Mouse (Mus musculus): ENCODE results near the gene Lin54. TPM values are rescaled to one million over a fixed set of nuclear protein-coding genes. Genes with fewer than 3 reads are reported as not detected.
A peak's percentile ranks its signal among the peaks of the same experiment; 100 is the strongest.
"Not testable (repeated sequence)": the region's sequence is repeated elsewhere in the genome, so short reads cannot be mapped to it uniquely, and the experiment has no call there.

The Lin54 gene
- total RNA-seq, 2 experiments from 2014 or later, result 8.0 to 10.7 TPM

DNA sequence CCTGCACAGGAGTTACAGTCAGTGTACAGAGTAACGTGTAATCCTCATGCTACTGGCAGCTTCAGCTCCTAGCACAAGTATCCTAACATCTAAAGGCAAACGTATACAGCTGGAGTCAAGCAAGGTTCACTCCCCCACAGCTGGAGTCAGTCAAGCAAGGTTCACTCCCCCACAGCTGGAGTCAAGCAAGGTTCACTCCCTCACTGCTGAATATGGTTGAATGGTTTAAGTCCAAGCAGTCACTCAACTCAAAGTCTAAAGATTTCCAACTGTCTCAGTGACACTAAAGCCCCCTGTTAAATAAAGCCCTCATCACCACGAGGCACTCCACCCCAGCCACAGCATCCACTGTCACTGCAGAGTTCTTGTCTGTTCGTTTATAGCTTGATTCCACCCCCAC is 8.7 kb downstream of the Lin54 start:
- no peak for DNase-seq (ENCODE audit: low spot score in 2 of 2)

DNA sequence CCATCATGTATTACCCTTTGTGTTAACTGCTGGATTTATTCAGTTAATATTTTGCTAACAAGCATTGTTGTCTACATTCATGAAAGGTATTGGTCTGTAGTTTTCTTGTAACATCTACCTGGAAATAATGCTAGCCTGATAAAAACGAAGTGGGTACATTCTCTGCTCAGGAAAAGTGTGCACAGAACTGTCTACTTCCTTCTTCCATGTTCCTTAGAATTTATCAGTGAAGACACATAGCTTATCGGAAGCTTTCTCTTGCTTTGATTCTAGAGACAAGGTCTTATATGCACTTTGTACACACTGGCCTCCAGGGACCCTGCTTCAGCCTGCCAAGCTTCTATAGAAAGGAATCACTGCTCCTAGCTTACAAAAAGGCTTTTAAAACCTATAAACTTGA is 11.1 kb downstream of the Lin54 start:
- DNase-seq (ENCODE audit: low spot score in 2 of 2), result no peak

DNA sequence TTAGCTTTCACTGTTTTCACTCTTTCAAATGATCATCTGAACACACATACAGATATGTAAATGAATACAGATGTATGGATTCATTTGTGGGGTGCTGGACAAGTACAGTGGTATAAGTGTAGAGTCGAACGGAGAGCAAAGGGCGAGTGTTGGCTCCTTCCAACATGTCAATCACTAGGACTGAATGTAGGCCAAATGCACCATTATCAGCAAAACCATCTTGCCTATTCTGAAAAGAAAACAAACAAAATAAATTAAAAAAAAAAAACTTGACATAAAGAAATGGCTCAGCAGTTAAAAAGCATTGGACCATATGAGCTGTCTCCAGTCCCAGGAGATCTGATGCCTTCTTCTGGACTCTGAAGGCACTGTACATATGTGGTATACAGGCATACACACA is 12.2 kb downstream of the Lin54 start:
- no peak for DNase-seq (ENCODE audit: low spot score in 2 of 2)

DNA sequence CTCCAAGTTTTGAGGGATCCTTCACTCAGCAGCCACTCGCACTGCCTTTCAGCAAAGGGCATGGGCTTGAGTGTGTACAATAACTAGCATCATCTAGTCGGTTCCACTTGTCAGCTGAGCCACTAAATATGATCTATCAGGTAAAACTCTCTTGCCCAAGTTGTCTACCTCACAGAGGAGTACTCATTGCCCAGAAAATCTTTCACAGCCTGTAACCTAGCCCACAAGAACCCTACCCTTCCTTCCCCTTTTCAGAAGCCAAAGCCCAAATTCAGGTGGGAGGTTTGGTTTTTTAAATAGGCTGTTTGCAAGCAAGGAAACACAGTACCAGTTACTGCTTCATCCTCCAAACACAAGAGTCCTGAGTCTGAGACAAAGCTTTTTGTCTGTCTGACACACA is 13.3 kb downstream of the Lin54 start:
- DNase-seq (ENCODE audit: low spot score in 2 of 2), result no peak

DNA sequence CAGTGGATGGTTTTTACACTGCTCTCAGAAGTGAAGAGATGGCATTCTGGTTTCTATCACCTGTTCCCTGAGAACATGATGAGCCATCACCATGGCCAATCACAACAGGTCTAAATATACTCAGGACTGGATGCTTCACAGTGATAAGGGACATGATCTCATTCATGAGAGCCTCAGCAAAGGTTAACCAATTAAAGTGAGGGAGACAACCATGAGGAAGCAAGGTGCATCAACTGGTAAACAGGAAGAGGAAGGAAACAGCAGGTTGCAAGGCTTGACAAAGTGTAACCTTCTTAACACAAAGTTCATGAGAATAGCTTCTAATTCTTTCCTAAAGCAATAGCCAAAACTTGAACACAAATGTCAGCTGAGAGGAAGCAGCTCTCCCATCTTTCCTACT is 16.9 kb downstream of the Lin54 start:
- no peak for DNase-seq (ENCODE audit: low spot score in 2 of 2)

DNA sequence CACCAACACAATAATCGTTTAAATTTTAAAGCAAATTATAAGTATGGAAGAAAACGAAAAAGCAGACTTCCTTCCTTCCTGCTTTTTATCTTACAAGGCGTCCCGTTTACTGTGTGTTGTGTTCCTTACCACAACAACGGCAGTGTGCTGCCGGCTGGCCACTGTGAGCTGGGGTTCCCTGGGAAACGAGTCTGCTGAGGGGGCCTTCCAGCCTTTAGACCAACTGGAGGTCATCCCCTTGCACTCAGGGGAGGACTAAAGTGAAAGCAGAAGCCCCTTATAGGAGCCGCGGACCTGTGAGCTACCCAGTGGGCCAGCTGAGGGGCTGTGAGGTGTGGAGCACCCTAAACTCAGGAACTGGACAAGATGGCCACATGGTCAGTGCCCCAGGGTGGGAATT is 22.8 kb downstream of the Lin54 start:
- no peak for DNase-seq (ENCODE audit: low spot score in 2 of 2)

DNA sequence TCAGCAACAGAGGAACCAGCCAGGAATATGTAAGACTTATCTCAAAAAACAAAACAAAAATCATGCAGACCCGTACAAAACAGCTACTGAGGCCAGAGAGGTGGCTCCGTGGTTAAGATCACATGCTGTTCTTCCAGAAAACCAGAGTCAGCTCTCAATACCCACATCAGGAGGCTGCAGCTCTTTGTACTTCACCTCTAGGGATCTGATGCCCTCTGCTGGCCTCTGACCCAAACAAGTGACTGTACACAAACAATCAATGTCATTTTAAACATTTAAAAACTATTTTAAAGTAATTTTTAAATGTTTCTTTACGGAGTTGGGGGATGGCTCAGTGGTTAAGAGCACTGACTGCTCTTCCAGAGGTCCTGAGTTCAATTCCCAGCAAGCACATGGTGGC is 24.1 kb downstream of the Lin54 start:
- no peak for DNase-seq (ENCODE audit: low spot score in 2 of 2)

DNA sequence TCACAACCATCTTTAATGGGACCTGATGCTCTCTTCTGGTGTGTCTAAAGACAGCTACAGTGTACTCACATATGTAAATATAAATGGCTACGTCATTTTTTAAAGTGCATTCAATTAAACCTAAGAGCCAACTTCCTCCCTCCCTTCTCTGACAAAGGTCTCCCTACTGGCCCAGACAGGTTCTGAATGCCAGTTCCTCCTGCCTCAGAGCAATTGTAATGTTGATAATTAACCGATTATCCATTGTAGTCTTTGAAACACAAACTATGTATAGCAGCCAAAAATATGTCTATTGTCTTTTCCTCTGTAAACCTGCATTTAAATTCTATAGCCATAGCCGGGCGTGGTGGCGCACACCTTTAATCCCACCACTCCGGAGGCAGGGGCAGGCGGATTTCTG is 33.1 kb downstream of the Lin54 start:
- no peak for DNase-seq (ENCODE audit: low spot score in 2 of 2)

DNA sequence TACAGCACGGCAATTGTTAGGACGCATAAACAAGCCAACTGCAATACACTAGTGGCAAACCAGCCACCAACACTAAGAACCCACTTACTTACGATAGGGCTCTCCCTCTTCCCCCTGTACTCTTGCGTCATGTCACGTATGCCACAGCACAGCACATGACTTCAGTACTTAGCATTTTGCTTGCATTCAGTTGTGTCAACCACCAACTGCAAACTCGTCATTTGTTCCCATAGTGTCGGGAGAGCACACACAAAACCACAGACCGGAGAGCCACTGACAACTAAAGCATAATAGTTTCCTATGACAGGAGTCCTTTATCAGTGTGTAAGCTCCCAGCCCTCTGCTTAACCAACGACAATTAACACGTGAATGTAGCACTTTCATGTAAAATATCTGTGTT is 33.8 kb downstream of the Lin54 start:
- no peak for DNase-seq (ENCODE audit: low spot score in 2 of 2)

DNA sequence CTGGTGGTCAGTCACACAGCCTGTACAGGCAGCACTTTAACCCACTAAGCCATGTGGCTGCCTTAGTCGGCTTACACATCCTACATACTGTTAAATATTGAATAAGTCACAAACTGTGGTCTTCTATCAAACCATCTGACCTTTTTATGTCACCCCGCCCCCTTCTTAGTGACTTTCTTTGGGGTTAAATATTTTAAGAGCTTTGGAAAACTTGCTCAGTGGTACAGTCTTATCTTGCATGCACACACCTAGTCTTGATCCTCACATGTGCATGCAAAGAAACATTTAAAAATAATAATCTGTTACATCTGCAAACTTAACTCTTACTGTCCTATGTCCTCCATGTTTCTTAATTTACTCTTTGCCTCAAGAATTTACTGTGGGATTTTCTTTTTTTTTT is 38.1 kb downstream of the Lin54 start:
- DNase-seq (ENCODE audit: low spot score in 2 of 2), result no peak

DNA sequence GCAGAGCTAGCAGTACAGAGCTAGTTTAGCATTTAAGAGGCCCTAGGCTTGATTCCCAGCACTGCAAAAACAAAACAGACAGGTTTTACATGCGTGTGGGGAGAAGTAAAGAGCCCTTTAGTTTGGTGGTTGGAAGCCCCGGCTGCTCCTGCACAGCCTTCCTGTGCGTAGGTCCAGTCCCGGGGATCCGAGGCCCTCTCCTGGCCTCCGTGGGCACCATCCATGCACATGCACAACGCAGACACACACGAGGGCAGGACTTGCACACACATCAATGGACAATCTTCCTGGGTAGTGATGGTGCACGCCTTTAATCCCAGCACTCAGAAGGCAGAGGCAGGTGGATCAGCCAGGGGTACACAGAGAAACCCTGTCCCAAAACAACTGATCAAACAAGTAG is 38.9 kb downstream of the Lin54 start:
- no peak for DNase-seq (ENCODE audit: low spot score in 2 of 2)

DNA sequence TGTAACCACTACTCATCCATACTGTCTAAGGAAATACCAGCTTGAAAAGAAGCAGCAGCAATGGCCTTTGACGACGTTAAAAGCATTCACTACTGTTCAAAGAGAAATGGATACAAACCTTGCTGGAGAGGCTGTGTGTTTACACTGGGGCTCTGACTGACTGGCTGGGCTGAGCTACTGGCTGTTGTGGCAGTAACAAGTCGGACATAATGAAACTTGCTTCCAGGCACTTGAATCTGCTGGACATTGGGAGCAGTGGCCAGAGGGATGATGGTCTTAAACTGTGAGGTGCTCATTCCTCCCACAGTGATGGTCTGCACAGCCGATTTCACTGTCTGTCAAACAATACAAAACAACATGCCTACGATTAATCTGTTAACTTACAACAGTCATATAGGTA is 41.0 kb downstream of the Lin54 start:
- DNase-seq (ENCODE audit: low spot score in 2 of 2), result no peak

DNA sequence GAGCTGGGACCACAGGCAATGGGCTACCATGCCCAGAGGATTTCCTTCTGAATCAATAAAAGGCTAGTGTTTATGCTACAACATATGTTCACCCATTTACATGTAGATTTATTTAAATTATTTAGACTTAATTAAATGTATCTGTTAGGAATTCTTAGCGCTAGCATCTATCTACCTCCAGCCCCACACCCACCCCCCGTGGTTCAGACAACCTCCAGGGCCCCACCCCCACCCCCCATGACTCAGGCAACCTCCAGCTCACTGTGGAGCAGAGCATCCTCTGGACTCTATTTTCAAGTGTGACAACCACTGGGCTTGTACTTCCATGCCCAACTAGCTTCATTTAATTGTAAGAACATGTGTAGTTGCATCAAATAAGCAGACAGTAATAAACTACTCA is 48.6 kb downstream of the Lin54 start:
- no peak for DNase-seq (ENCODE audit: low spot score in 2 of 2)

DNA sequence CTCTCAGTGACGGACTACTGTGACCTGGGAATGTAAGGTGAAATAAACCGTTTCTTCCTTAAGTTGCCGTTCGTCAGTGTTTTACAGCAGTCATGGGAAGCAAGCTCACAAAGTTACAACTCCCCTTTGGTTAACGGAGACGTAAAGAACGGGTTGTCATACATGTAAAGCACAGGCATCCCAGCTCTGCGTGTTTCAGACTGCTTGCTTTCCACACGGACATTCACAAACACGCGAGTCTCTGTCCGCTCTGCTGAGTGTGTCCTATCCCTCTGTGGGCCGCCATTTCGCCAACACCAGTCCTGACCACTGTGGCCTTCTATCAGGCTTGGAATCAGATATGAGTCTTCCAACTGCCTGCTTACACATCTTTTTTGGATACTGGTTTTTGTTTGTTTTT is 61.6 kb downstream of the Lin54 start:
- no peak for DNase-seq (ENCODE audit: low spot score in 2 of 2)

DNA sequence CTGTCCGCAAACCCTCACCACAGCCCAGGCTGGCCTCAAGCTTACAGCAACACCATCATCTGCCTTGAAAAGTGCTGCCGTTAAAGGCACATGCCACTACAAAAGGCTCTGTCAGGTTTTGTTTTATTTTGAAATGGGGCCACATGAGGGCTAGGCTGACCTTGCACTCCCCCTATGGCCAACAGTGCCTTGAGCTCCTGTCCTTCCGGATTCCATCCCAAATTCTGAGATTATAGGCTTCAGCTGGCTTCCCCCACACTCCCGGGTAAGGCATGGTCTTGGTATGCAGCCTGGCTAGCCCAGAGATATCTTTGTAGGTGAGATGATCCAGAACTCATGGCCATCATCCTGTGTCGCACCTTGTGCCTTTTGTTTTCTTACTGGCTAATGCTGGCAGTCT is 62.5 kb downstream of the Lin54 start:
- DNase-seq (ENCODE audit: low spot score in 2 of 2), result no peak

DNA sequence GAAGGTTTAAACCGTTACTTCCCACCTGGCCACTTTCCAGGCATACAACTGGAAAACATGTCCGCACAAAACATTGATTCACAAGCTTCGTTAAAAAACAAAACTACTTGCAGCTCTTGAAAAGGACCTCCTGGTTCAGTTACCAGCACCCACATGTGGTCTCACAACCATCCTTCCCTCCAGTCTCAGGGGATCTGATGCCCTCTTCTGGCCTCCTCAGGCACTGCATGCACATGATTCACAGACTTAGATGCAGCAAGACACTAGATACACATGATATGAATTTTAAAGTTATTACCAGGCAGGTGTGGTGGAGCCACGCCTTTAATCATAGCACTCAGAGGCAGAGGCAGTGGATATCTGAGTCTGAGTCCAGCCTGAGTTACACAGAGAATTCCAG is 63.4 kb downstream of the Lin54 start:
- DNase-seq (ENCODE audit: low spot score in 2 of 2), result no peak

DNA sequence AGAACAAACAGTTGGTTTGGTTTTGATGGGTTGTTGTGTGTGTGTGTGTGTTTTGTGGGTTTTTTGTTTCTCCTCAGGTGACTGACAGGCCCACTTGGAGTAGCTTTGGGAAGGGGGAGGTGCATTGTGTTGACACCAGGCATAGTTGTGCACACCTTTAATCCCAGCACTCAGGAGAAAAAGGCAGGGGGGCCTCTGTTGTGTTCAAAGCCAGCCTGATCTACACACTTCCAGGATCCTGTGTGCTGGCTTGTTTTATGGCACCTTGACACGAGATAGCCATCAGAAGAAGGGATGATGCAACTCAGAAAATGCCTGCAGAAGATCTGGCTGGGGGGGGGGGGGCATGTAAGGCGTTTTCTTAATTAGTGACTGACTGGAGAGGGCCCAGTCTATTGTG is 69.5 kb downstream of the Lin54 start:
- no peak for DNase-seq (ENCODE audit: low spot score in 2 of 2)

DNA sequence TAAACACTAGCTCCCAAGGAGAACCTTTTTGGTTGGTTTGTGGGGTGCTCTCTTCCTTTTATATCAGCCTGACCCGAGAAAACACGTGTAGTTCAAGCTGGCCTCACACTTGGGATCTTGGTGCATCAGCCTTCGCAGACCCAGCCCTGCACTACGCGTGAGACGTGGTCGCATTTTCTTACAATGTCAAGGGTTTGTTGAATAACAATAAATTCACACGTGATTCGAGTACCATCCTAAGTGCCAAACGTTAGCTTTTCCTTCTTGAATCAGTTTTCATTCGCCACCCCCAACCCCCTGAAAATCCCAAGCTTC is 70.4 kb downstream of the Lin54 start:
- no peak for DNase-seq (ENCODE audit: low spot score in 2 of 2)

DNA sequence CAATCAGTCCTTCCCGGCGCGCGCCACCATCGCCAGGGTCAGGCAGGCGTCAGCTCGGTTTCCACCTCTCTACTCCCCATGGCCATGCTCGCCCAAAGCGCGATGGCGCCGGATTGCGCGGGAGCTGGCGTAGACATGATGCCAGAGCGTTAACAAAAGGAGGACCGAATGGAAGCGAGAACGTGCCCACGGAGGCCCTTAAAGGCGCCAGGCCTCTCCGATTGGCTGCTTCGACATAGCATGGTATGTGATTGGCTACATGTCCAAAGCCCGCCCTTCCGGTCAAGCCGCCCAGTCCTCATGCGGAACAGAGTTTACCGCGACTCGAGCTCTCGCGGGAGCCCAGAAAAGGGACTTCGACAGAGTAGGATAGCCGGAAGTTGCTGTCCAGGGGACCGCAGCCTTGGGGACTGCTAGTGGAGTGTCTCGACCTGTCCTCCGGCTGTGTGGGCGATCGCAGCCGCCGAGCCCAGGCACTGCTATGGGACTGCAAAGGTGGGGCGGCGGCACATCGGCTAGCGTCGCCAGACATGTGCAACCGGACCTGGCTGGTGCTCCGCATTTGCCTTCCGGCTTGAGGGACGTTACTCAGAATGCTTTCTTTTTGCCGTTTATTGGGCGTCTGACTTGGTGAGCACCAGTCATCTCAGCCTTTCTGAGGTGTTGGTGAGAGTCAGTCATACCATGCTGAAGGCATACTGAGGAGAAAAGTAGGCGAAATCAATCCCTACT is 70.9 kb downstream of the Lin54 start:
- peak; percentile 76 to 80 for DNase-seq (ENCODE audit: low spot score in 2 of 2)

DNA sequence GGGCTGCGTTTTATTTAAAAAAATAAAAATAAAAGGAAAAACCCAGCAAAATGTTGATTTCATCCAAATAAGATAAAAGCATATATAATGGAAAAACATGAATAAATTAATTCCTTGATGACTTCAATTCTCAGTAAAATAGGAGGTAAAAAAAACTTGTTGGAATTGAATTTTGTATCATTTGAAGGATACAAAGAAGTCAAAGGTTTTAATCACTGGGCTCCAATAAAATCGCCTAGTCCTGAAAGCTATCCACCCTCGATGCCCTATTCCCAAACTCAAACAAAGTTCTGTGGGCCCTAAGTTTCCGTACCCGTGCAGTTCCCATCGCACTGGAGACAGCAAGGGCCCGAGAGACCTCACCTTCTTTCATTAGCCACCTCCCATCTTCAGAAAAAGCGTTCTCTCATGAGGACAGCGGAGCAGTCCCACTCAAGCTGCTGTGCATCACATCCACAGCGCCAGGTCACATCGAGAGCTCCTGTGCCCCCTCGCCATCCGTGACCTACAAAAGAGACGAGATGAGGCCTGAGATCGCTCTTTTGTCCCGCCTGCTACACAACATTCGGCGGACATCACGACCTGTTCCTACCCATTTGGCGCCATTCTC is 71.6 kb downstream of the Lin54 start:
- no peak for DNase-seq (ENCODE audit: low spot score in 2 of 2)

DNA sequence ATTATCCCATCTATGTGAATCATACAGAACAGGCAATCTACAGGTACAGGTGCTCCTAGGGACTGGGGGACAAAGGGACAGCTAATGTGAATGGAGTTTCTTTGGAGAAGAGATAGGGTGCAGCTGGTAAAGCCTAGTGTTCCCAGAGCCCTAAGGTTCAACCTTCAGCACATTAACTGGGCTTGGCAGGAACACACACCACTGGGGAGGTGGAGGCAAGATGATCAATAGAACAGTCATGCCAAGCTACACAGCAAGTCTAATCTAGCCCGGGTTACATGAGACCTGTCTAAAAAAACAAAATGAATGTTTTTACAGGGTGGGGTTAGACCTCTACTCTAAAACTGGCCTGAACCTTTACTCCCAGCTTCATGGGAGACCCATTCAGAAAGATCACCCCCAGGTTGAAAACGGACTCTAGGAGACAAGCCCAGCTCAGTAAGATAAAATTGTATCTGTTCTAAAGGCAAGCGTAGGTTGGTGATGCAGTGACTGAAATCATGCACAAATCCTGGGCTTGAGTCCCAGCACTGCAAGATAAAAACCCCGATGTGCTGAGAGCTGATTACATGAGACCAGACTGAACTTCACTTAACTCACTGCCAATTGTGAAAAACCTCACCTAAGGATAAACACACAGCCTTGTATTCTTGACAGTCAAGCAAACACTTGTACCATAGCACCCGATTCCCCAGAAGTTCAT is 72.3 kb downstream of the Lin54 start:
- DNase-seq (ENCODE audit: low spot score in 2 of 2), result no peak

DNA sequence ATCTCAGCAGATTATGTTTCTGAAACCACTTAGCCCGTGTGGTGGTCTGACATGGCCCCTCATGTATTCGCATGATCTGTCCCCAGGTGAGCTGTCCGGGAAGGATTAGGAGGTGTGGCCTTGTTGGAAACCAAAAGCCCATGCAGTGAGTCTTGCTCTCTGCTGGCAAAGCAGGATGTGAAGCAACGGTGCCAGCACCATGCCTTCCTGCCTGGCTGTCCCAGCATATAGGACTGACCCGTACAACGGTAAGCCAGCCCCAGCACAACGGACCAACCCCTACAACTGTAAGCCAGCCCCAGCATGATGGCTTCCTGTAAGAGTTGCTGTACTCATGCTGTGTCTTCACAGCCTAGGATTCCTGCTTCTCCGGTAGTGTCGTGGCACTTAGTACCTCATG is 73.2 kb downstream of the Lin54 start:
- no peak for DNase-seq (ENCODE audit: low spot score in 2 of 2)

DNA sequence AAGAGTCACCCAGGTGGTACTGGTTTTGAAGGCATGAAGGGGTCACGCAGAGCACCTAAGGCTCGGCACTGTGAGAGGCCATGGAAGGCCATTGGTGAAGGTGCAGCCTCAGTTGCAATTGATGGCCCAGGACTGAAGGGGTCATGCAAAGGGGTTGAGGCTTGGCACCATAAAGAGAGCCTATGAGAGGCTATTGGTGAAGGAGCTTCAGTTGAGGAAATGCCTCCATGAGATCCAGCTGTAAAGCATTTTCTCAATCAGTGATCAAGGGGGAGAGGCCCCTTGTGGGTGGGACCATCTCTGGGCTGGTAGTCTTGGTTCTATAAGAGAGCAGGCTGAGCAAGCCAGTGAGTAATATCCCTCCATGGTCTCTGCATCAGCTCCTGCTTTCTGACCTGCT is 74.6 kb downstream of the Lin54 start:
- not testable (repeated sequence) for DNase-seq (ENCODE audit: low spot score in 2 of 2)

Measured in adrenal gland, adult 18-20 months (tissue).